Mouse (Mus musculus) midbrain, embryonic 13.5 days (tissue): ENCODE measurements around the gene Map10. TPM values are rescaled to one million over a fixed set of nuclear protein-coding genes. Genes with fewer than 3 reads are reported as not detected.

Experiments used
- ATAC-seq: fragments of 200-750 bp; cut with Nextera tagmentation; 2 replicates; pipeline ENCODE4 v1.8.0; 2017; ENCODE audit warnings: mild to moderate bottlenecking, moderate TSS enrichment, moderate library complexity
- H3K27ac ChIP-seq: fragments of 300-500 bp; sonication (generic); 2 replicates; pipeline ENCODE4 v1.5.1; 2015; ENCODE audit warnings: inconsistent platforms, mild to moderate bottlenecking, moderate library complexity
- H3K27me3 ChIP-seq: fragments of 300-500 bp; sonication (generic); 2 replicates; pipeline ENCODE4 v1.6.1; 2015; ENCODE audit warnings: mild to moderate bottlenecking, inconsistent platforms
- H3K36me3 ChIP-seq: fragments of 300-500 bp; sonication (generic); 2 replicates; pipeline ENCODE4 v1.6.1; 2015; ENCODE audit warnings: mild to moderate bottlenecking, inconsistent platforms
- H3K4me1 ChIP-seq: fragments of 300-500 bp; sonication (generic); replicated peaks from 2 replicates; pipeline ENCODE4 v1.6.1; 2015; ENCODE audit warnings: inconsistent platforms
- H3K4me2 ChIP-seq: fragments of 300-500 bp; sonication (generic); replicated peaks from 2 replicates; pipeline ENCODE4 v1.6.1; 2015; ENCODE audit warnings: moderate library complexity, mild to moderate bottlenecking, inconsistent platforms
- H3K4me3 ChIP-seq: fragments of 300-500 bp; sonication (generic); replicated peaks from 2 replicates; pipeline ENCODE4 v1.5.1; 2015; ENCODE audit warnings: mild to moderate bottlenecking, inconsistent platforms
- H3K9ac ChIP-seq: fragments of 300-500 bp; sonication (generic); replicated peaks from 2 replicates; pipeline ENCODE4 v1.6.1; 2015; ENCODE audit warnings: mild to moderate bottlenecking, inconsistent platforms
- H3K9me3 ChIP-seq: fragments of 300-500 bp; sonication (generic); 2 replicates; pipeline ENCODE4 v1.6.1; 2016; ENCODE audit warnings: mild to moderate bottlenecking, inconsistent platforms
- WGBS: fragments of 180-500 bp; shearing (Covaris S2); methylation state at CpG from one replicate; pipeline ENCODE4 v1.1.7; 2015; 5-methylcytosine and 5-hydroxymethylcytosine counted together
- polyA plus RNA-seq: library from polyadenylated mRNA; unstranded; fragments of >200 nt; fragmentation: Nextera tagmentation; extraction: Ambion mirVana; gene quantifications from 2 replicates; pipeline ENCODE4 v1.2.1, GENCODE M21; 2015

The Map10 gene
- 8.5 and 8.7 TPM in 2 replicates for polyA plus RNA-seq

GRCm38 (mm10) chr8:125669700-125670195 is at the start of gene Map10:
Gene Map10, plus strand, starts transcription at chr8:125669818.
- peak within 1 kb of the TSS; percentile 72 for H3K4me2 ChIP-seq
- ATAC-seq = peak; percentile 88
- H3K27ac ChIP-seq = peak within 1 kb of the TSS; percentile 68

GRCm38 (mm10) chr8:125620301-125620700 is 49.3 kb upstream of the Map10 start:
- no peaks in the 10 kb centered on the region for H3K27me3 ChIP-seq
- H3K9me3 ChIP-seq = no peaks in the 10 kb centered on the region
- H3K4me1 ChIP-seq = peaks cover 16% of the 10 kb centered on the region
- no peak overlapping the region for H3K4me3 ChIP-seq
- H3K36me3 ChIP-seq = no peaks in the 10 kb centered on the region
- no peak for ATAC-seq
- WGBS = 69% methylated on average over 4 of the region's 4 CpGs
- H3K9ac ChIP-seq = no peak overlapping the region
- no peak overlapping the region for H3K27ac ChIP-seq
- H3K4me2 ChIP-seq = no peak overlapping the region

More at GRCm38 (mm10) chr8:125669700-125670195, at the start of gene Map10:
- H3K4me3 ChIP-seq = peak within 1 kb of the TSS; percentile 54
- H3K9ac ChIP-seq = peak within 1 kb of the TSS; percentile 77
- 1% methylated on average over 59 of the region's 62 CpGs for WGBS
- peaks cover 18% of the 10 kb centered on the region for H3K36me3 ChIP-seq
- peaks cover 30% of the 10 kb centered on the region for H3K4me1 ChIP-seq
- peaks cover 19% of the 10 kb centered on the region for H3K27me3 ChIP-seq
- H3K9me3 ChIP-seq = peaks cover 21% of the 10 kb centered on the region

DNA sequence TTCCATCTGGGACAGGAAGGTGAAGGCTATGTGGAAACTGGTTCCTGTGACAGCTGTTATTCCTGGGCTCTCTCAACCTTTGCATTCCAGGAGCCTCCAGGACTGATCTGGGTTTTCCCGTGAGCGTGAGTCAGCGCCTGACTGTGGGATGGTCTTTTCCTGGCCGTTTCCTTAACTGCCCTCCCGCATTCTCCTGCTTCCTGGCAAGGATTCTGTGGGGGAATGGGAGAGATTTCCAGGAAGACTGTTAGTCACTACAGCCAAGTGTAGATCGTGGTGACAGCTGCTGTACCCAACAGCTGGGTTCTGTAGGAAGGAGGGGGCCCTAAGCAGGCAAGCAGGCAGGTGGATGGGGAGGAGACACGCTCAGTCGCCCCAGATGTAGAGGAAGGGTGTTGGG is 45.3 kb upstream of the Map10 start:
- 88% methylated on average over 8 of the region's 8 CpGs for WGBS
- no peak overlapping the region for H3K27ac ChIP-seq
- no peak overlapping the region for H3K9ac ChIP-seq

DNA sequence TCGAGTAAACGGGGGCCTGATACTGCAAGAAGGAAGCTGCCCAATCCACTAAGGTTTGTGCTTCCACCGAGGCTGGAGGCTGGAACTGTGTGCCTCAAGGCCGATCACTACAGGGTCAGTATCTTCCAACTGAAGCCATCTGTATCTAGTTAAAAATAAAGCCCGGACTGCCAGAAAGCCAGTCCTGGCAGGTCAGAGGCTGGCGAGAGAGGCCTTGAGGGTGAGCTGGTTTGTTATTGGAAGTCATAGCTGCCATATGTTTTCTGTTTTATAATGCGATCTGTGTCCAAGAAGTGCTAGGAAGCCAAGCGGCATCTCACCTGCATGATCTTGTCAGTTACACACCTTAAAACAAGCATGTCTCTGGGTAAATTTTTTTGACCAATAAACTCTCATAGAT is 43.2 kb upstream of the Map10 start:
- H3K27me3 ChIP-seq = no peaks in the 10 kb centered on the region
- no peak overlapping the region for H3K4me2 ChIP-seq
- no peak overlapping the region for H3K4me3 ChIP-seq
- no peak overlapping the region for H3K9ac ChIP-seq
- ATAC-seq = no peak
- H3K36me3 ChIP-seq = no peaks in the 10 kb centered on the region
- H3K9me3 ChIP-seq = no peaks in the 10 kb centered on the region
- no peak overlapping the region for H3K27ac ChIP-seq
- WGBS = 93% methylated on average over 8 of the region's 8 CpGs
- H3K4me1 ChIP-seq = no peaks in the 10 kb centered on the region

More for the DNA sequence above, 45.3 kb upstream of the Map10 start:
- H3K36me3 ChIP-seq = no peaks in the 10 kb centered on the region
- no peak overlapping the region for H3K4me3 ChIP-seq
- H3K4me2 ChIP-seq = no peak overlapping the region
- ATAC-seq = no peak
- peaks cover 10% of the 10 kb centered on the region for H3K4me1 ChIP-seq
- H3K9me3 ChIP-seq = no peaks in the 10 kb centered on the region
- no peaks in the 10 kb centered on the region for H3K27me3 ChIP-seq

DNA sequence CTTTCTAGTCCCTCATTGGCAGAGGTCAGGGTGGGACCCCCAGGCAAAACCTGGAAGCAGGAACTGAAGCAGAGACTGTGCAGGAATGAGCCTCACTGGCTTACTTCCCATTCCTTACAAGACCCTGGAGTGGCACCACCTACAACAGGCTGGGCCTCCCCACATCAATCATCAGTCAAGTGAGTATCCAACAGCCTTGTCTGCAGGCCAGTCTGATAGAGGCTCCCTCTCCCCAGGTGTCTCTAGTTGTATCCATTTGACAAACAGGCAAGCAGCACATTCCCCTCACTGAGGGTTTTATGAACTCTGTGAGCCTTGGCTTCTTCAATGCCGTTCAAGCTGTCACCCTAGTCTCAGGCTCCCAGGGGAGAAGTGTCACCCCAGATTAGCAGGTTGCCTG is 40.8 kb upstream of the Map10 start:
- H3K4me2 ChIP-seq = no peak overlapping the region
- no peak overlapping the region for H3K27ac ChIP-seq
- 100% methylated on average over 1 of the region's 1 CpGs for WGBS
- no peaks in the 10 kb centered on the region for H3K9me3 ChIP-seq
- H3K36me3 ChIP-seq = no peaks in the 10 kb centered on the region
- H3K4me3 ChIP-seq = no peak overlapping the region
- H3K4me1 ChIP-seq = no peaks in the 10 kb centered on the region
- no peaks in the 10 kb centered on the region for H3K27me3 ChIP-seq
- no peak overlapping the region for H3K9ac ChIP-seq
- no peak for ATAC-seq

- 0 out of 2 replicates have a peak, but pooled peaks cover 5% of the 10 kb centered on the region for H3K4me1 ChIP-seq
- H3K4me2 ChIP-seq = no peak overlapping the region
- H3K27me3 ChIP-seq = no peaks in the 10 kb centered on the region
- no peak overlapping the region for H3K27ac ChIP-seq
- no peak overlapping the region for H3K9ac ChIP-seq
- 90% methylated on average over 6 of the region's 6 CpGs for WGBS
- no peaks in the 10 kb centered on the region for H3K36me3 ChIP-seq
- ATAC-seq = no peak
- H3K4me3 ChIP-seq = no peak overlapping the region
- H3K9me3 ChIP-seq = no peaks in the 10 kb centered on the region
Measured at GRCm38 (mm10) chr8:125638411-125639058, 31.1 kb upstream of the Map10 start.

GRCm38 (mm10) chr8:125639631-125640030 is 30.0 kb upstream of the Map10 start:
- WGBS = 91% methylated on average over 2 of the region's 2 CpGs
- H3K9me3 ChIP-seq = no peaks in the 10 kb centered on the region

GRCm38 (mm10) chr8:125640766-125641165 is 28.9 kb upstream of the Map10 start:
- 82% methylated on average over 5 of the region's 5 CpGs for WGBS

More at GRCm38 (mm10) chr8:125639631-125640030, 30.0 kb upstream of the Map10 start:
- Histone ChIP-seq H3K4me3 (no peak overlapping the region), H3K27ac (no peak overlapping the region), H3K4me1 (0 out of 2 replicates have a peak, but pooled peaks cover 5% of the 10 kb centered on the region), H3K4me2 (no peak overlapping the region), H3K27me3 (no peaks in the 10 kb centered on the region), H3K36me3 (no peaks in the 10 kb centered on the region), H3K9ac (no peak overlapping the region)
- no peak for ATAC-seq

DNA sequence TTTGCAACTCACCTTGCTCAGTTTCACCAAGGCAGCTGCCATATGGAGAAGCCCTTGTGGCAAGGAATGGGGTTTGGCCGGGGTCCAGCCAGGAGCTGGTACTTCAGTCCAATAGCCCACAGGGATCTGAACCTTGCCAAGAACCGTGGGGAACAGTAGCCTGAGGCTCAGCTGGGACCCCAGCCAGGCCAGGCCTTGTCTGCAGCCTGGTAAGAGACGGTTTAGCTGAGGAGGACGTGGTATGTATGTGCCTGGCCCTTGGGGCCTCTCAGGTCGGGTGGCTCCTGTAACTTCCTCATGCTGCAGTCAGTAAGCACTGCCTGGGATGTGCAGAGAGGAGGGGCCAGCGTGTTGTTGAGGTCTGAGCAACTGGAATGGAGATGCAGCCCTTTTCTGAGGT is 27.8 kb upstream of the Map10 start:
- WGBS = 70% methylated on average over 6 of the region's 6 CpGs
- Histone ChIP-seq H3K27ac (no peak overlapping the region), H3K9me3 (no peaks in the 10 kb centered on the region), H3K4me2 (no peak overlapping the region), H3K4me3 (no peak overlapping the region), H3K4me1 (0 out of 2 replicates have a peak, but pooled peaks cover 5% of the 10 kb centered on the region), H3K27me3 (no peaks in the 10 kb centered on the region), H3K36me3 (no peaks in the 10 kb centered on the region), H3K9ac (no peak overlapping the region)
- ATAC-seq = no peak

More at GRCm38 (mm10) chr8:125640766-125641165, 28.9 kb upstream of the Map10 start:
- H3K4me1 ChIP-seq = 0 out of 2 replicates have a peak, but pooled peaks cover 5% of the 10 kb centered on the region
- ATAC-seq = no peak
- no peak overlapping the region for H3K4me2 ChIP-seq
- no peak overlapping the region for H3K27ac ChIP-seq
- no peaks in the 10 kb centered on the region for H3K27me3 ChIP-seq
- H3K36me3 ChIP-seq = no peaks in the 10 kb centered on the region
- no peak overlapping the region for H3K4me3 ChIP-seq
- no peaks in the 10 kb centered on the region for H3K9me3 ChIP-seq
- no peak overlapping the region for H3K9ac ChIP-seq

DNA sequence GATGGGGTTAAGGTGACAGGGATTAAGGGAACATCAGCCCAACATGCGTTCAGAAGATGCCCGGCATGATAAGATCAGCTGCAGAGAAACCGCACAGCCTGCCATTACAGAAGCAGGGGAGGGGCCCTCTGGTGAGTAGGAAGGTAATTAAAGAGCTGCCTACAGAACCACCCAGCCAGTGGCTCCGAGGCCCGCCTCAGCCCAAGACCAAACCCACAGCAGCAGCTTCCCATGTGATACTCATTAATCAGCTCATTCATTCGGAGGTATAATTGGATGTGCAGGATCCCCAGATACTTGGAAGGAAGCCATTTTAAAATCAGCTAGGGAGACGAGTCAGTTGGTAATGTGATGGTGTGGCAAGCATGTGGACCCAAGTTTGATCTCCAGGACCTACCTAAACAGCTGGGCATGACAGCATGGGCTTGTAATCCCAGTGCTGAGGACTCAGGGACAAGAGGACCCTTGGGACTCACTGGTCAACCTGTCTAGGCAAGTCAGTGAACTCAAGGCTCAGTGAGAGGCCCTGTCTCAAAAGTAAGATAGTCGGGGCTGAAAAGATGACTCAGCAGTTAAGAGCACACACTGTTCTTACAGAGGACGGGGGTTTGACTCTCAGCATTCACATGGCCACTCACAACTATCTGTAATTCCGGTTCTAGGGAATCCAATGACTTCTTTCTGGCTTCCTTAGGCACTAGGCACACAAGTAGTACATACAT is 23.7 kb upstream of the Map10 start:
- 64% methylated on average over 10 of the region's 10 CpGs for WGBS
- Histone ChIP-seq H3K4me1 (0 out of 2 replicates have a peak, but pooled peaks cover 5% of the 10 kb centered on the region), H3K4me2 (no peak overlapping the region), H3K9me3 (no peaks in the 10 kb centered on the region), H3K9ac (no peak overlapping the region), H3K27ac (no peak overlapping the region), H3K27me3 (no peaks in the 10 kb centered on the region), H3K4me3 (no peak overlapping the region), H3K36me3 (no peaks in the 10 kb centered on the region)
- no peak for ATAC-seq

DNA sequence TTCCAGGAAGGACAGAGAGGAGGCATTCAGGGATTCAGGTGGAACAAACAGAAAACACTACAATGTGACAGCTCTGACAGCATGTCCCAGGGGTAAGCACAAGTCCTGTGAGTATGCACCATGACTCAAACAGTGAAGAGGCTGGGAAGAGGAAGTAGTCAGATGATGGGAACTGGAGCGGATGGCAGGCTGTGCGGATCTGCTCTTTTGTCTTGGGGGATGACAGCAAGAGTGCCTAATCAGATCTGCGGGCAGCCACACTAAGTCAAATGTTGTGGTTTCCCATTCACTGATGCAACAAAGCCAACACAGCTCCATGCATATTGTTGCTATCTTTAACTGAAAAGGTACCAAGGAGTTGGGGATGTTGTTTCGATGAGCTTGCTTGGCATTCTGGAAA is 20.2 kb upstream of the Map10 start:
- Histone ChIP-seq H3K4me3 (no peak overlapping the region), H3K9me3 (no peaks in the 10 kb centered on the region), H3K27ac (no peak overlapping the region), H3K4me1 (no peaks in the 10 kb centered on the region), H3K9ac (no peak overlapping the region), H3K36me3 (no peaks in the 10 kb centered on the region), H3K27me3 (no peaks in the 10 kb centered on the region; the same call in 1 of the 2 replicates), H3K4me2 (no peak overlapping the region)
- 87% methylated on average over 4 of the region's 4 CpGs for WGBS
- no peak for ATAC-seq

DNA sequence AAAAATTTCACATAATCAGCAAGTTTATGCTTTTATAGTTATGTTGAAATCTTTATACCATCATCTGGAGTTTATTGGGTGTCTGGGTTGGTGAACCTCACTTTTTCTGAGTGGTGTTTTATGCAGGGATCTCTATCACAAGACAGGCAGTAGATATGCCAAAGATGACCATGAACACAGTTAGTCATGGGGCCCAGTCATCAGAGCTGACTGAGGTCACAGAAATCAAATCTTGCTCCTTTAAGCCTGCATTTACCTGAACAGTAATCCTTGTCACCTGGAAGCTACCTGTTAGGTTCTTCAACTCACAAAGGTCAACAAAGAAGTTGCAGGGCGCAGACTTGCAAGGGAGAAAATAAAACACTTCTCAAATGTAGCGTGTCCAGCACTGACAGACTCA is 14.8 kb upstream of the Map10 start:
- ATAC-seq = no peak
- H3K36me3 ChIP-seq = no peaks in the 10 kb centered on the region
- H3K9me3 ChIP-seq = no peaks in the 10 kb centered on the region
- no peak overlapping the region for H3K4me2 ChIP-seq
- H3K4me3 ChIP-seq = no peak overlapping the region
- peaks cover 4% of the 10 kb centered on the region; the same call in 1 of the 2 replicates for H3K27me3 ChIP-seq
- no peak overlapping the region for H3K9ac ChIP-seq
- peaks cover 5% of the 10 kb centered on the region; the same call in 1 of the 2 replicates for H3K4me1 ChIP-seq
- no peak overlapping the region for H3K27ac ChIP-seq
- 95% methylated on average over 2 of the region's 2 CpGs for WGBS
